8 mouse cellular contexts compared by ENCODE assay signal in the genomic region with DNA sequence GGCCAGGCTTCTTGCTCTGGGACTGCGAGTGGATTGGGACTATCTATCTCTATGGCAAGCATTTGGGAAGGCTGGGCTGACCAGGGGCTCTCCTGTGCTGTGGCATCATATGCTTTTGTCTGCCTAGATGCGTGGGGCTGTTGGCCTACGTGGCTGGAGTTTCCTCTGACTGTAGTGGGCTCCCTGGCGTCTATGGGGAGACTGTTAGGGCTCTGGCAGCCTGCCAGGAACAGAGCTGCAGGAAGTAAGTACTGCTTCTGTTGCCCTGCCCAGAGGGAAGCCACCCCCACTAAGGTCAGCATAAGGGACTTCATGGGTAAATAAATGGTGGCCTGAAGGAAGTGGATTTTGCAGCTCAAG. TPM values are rescaled to one million over a fixed set of nuclear protein-coding genes. Genes with fewer than 3 reads are reported as not detected.
DNase-seq lines count a peak whose midpoint lies in the region; ATAC-seq and TF ChIP-seq lines count a peak whose summit lies in the region.

No protein-coding gene starts in this region.

- H3K36me3 ChIP-seq in forebrain, embryonic 16.5 days (ENCODE audit: control insufficient read depth, insufficient read depth) = peaks cover 30% of the 10 kb centered on the region
- peaks cover 56% of the 10 kb centered on the region for H3K36me3 ChIP-seq in hindbrain, embryonic 13.5 days
- H3K36me3 ChIP-seq in limb, embryonic 15.5 days = peaks cover 58% of the 10 kb centered on the region
- peaks cover 35% of the 10 kb centered on the region for H3K36me3 ChIP-seq in midbrain, postnatal 0 days (ENCODE audit: insufficient read depth, low read length)

- no peak for ATAC-seq in forebrain, embryonic 16.5 days
- ATAC-seq in hindbrain, embryonic 13.5 days (ENCODE audit: low FRiP score) = no peak
- ATAC-seq in limb, embryonic 15.5 days (ENCODE audit: insufficient number of reproducible peaks, low FRiP score, low TSS enrichment, low read depth) = no peak
- ATAC-seq in midbrain, postnatal 0 days (ENCODE audit: low FRiP score) = no peak

- DNase-seq in right cerebral cortex, postnatal 10 days (ENCODE audit: low spot score in 2 of 2) = peak; percentile 81 to 85
- no peak for DNase-seq in right cerebral cortex, adult 18-20 months
- peak; percentile 80 for DNase-seq in adrenal gland, postnatal 14 days
- peak; percentile 55 for DNase-seq in midbrain, postnatal 0 days (ENCODE audit: low spot score)
- no peak for DNase-seq in layer of hippocampus, adult 18-20 months (ENCODE audit: low spot score in 2 of 2)

- TF ChIP-seq CTCF in midbrain, postnatal 0 days (IDR thresholded peaks at IDR 0.05) = no peak

- peak overlapping the region; percentile 95 for H3K9ac ChIP-seq in forebrain, embryonic 16.5 days (replicated peaks; ENCODE audit: low read depth, low read length)
- H3K9ac ChIP-seq in hindbrain, embryonic 13.5 days = peak overlapping the region; percentile 99
- peak overlapping the region; percentile 95 for H3K9ac ChIP-seq in limb, embryonic 15.5 days
- H3K9ac ChIP-seq in midbrain, postnatal 0 days (replicated peaks; ENCODE audit: low read length, poor library complexity, severe bottlenecking) = no peak overlapping the region

- H3K4me2 ChIP-seq in forebrain, embryonic 16.5 days (ENCODE audit: low read length) = peak overlapping the region; percentile 96
- peak overlapping the region; percentile 95 for H3K4me2 ChIP-seq in hindbrain, embryonic 13.5 days
- H3K4me2 ChIP-seq in limb, embryonic 15.5 days = peak overlapping the region; percentile 82
- H3K4me2 ChIP-seq in midbrain, postnatal 0 days (ENCODE audit: low read depth, low read length, poor library complexity, severe bottlenecking) = peak overlapping the region; percentile 93

- H3K4me1 ChIP-seq in forebrain, embryonic 16.5 days (replicated peaks; ENCODE audit: control insufficient read depth, insufficient read depth, low read length) = peaks cover 49% of the 10 kb centered on the region
- peaks cover 74% of the 10 kb centered on the region for H3K4me1 ChIP-seq in hindbrain, embryonic 13.5 days (replicated peaks)
- peaks cover 60% of the 10 kb centered on the region for H3K4me1 ChIP-seq in limb, embryonic 15.5 days
- peaks cover 31% of the 10 kb centered on the region for H3K4me1 ChIP-seq in midbrain, postnatal 0 days (ENCODE audit: insufficient read depth, low read length)

- WGBS in forebrain, embryonic 16.5 days = 14% methylated on average over 4 of the region's 4 CpGs
- 38% methylated on average over 4 of the region's 4 CpGs for WGBS in hindbrain, embryonic 13.5 days
- WGBS in limb, embryonic 15.5 days = 13% methylated on average over 4 of the region's 4 CpGs
- WGBS in midbrain, postnatal 0 days = 24% methylated on average over 4 of the region's 4 CpGs

- H3K27me3 ChIP-seq in forebrain, embryonic 16.5 days (replicated peaks; ENCODE audit: control insufficient read depth, insufficient read depth, low read length) = no peaks in the 10 kb centered on the region
- H3K27me3 ChIP-seq in hindbrain, embryonic 13.5 days = no peaks in the 10 kb centered on the region
- H3K27me3 ChIP-seq in limb, embryonic 15.5 days = no peaks in the 10 kb centered on the region
- no peaks in the 10 kb centered on the region for H3K27me3 ChIP-seq in midbrain, postnatal 0 days (ENCODE audit: insufficient read depth, low read length)

- H3K9me3 ChIP-seq in forebrain, embryonic 16.5 days (ENCODE audit: control insufficient read depth, low read length) = no peaks in the 10 kb centered on the region
- no peaks in the 10 kb centered on the region for H3K9me3 ChIP-seq in hindbrain, embryonic 13.5 days
- no peaks in the 10 kb centered on the region for H3K9me3 ChIP-seq in limb, embryonic 15.5 days
- no peaks in the 10 kb centered on the region for H3K9me3 ChIP-seq in midbrain, postnatal 0 days (ENCODE audit: low read length)

- peak overlapping the region; percentile 65 for H3K27ac ChIP-seq in forebrain, embryonic 16.5 days (ENCODE audit: low read length)
- peak overlapping the region; percentile 100 for H3K27ac ChIP-seq in hindbrain, embryonic 13.5 days
- H3K27ac ChIP-seq in limb, embryonic 15.5 days = peak overlapping the region; percentile 67
- no peak overlapping the region for H3K27ac ChIP-seq in midbrain, postnatal 0 days (ENCODE audit: low read depth, low read length)

- H3K4me3 ChIP-seq in forebrain, embryonic 16.5 days (replicated peaks; ENCODE audit: low read length) = peak overlapping the region; percentile 97
- H3K4me3 ChIP-seq in hindbrain, embryonic 13.5 days = peak overlapping the region; percentile 100
- peak overlapping the region; percentile 96 for H3K4me3 ChIP-seq in limb, embryonic 15.5 days
- H3K4me3 ChIP-seq in midbrain, postnatal 0 days (ENCODE audit: low read depth, low read length) = no peak overlapping the region; the same call in 1 of the 2 replicates

RNA-seq across cellular contexts. Expression of gene Ptbp1, which starts 3.2 kb away (rescaled TPM):
- 291 and 302 TPM in 2 replicates for total RNA-seq in adrenal gland, postnatal 14 days (2021)
- 98.3 and 107 TPM in 2 replicates for polyA plus RNA-seq in forebrain, embryonic 16.5 days (2015; fragmentation: Nextera tagmentation; extraction: Ambion mirVana)
- polyA plus RNA-seq in hindbrain, embryonic 13.5 days (2015; fragmentation: Nextera tagmentation; extraction: Ambion mirVana) = 84.7 and 86.0 TPM in 2 replicates
- 301 and 303 TPM in 2 replicates for polyA plus RNA-seq in limb, embryonic 15.5 days (2015; fragmentation: Nextera tagmentation; extraction: Ambion mirVana)
- total RNA-seq in midbrain, postnatal 0 days (2014; rRNA removed) = 114 and 119 TPM in 2 replicates
- 46.2 and 49.7 TPM in 2 replicates for polyA plus RNA-seq in midbrain, postnatal 0 days (2015; fragmentation: Nextera tagmentation; extraction: Ambion mirVana)
- total RNA-seq in layer of hippocampus, adult 18-20 months (2021) = 10 to 100 TPM; 48.8 to 58.4 TPM

RNA-seq across cellular contexts. Expression of gene Prtn3, which starts 16.8 kb away (rescaled TPM):
- 1.0 TPM in 1 of 2 replicates, not detected in the other for total RNA-seq in adrenal gland, postnatal 14 days (2021)
- 12.4 and 15.3 TPM in 2 replicates for polyA plus RNA-seq in forebrain, embryonic 16.5 days (2015; fragmentation: Nextera tagmentation; extraction: Ambion mirVana)
- polyA plus RNA-seq in hindbrain, embryonic 13.5 days (2015; fragmentation: Nextera tagmentation; extraction: Ambion mirVana) = 13.9 and 15.6 TPM in 2 replicates
- polyA plus RNA-seq in limb, embryonic 15.5 days (2015; fragmentation: Nextera tagmentation; extraction: Ambion mirVana) = 3.7 and 5.1 TPM in 2 replicates
- total RNA-seq in midbrain, postnatal 0 days (2014; rRNA removed) = 5.9 and 7.5 TPM in 2 replicates
- polyA plus RNA-seq in midbrain, postnatal 0 days (2015; fragmentation: Nextera tagmentation; extraction: Ambion mirVana) = 11.7 and 14.6 TPM in 2 replicates
- total RNA-seq in layer of hippocampus, adult 18-20 months (2021) = 1 to 10 TPM in 1 of 2 experiments, under 1 TPM in 1; 0.94 to 2.0 TPM

RNA-seq across cellular contexts. Expression of gene Plppr3, which starts 17.0 kb away (rescaled TPM):
- total RNA-seq in adrenal gland, postnatal 14 days (2021) = 0.93 and 2.2 TPM in 2 replicates
- polyA plus RNA-seq in forebrain, embryonic 16.5 days (2015; fragmentation: Nextera tagmentation; extraction: Ambion mirVana) = 415 and 495 TPM in 2 replicates
- polyA plus RNA-seq in hindbrain, embryonic 13.5 days (2015; fragmentation: Nextera tagmentation; extraction: Ambion mirVana) = 396 and 407 TPM in 2 replicates
- 53.0 and 60.1 TPM in 2 replicates for polyA plus RNA-seq in limb, embryonic 15.5 days (2015; fragmentation: Nextera tagmentation; extraction: Ambion mirVana)
- total RNA-seq in midbrain, postnatal 0 days (2014; rRNA removed) = 494 and 539 TPM in 2 replicates
- 350 and 358 TPM in 2 replicates for polyA plus RNA-seq in midbrain, postnatal 0 days (2015; fragmentation: Nextera tagmentation; extraction: Ambion mirVana)
- total RNA-seq in layer of hippocampus, adult 18-20 months (2021) = 10 to 100 TPM; 30.6 to 34.4 TPM

RNA-seq across cellular contexts. Expression of gene Elane, which starts 28.6 kb away (rescaled TPM):
- total RNA-seq in adrenal gland, postnatal 14 days (2021) = 0.70 TPM in 1 of 2 replicates, not detected in the other
- polyA plus RNA-seq in forebrain, embryonic 16.5 days (2015; fragmentation: Nextera tagmentation; extraction: Ambion mirVana) = not detected in 2 replicates
- polyA plus RNA-seq in hindbrain, embryonic 13.5 days (2015; fragmentation: Nextera tagmentation; extraction: Ambion mirVana) = 0.34 TPM in 1 of 2 replicates, not detected in the other
- polyA plus RNA-seq in limb, embryonic 15.5 days (2015; fragmentation: Nextera tagmentation; extraction: Ambion mirVana) = 0.36 and 0.40 TPM in 2 replicates
- total RNA-seq in midbrain, postnatal 0 days (2014; rRNA removed) = not detected in 2 replicates
- not detected in 2 replicates for polyA plus RNA-seq in midbrain, postnatal 0 days (2015; fragmentation: Nextera tagmentation; extraction: Ambion mirVana)
- total RNA-seq in layer of hippocampus, adult 18-20 months (2021) = not detected

RNA-seq across cellular contexts. Expression of gene Cfd, which starts 33.2 kb away (rescaled TPM):
- total RNA-seq in adrenal gland, postnatal 14 days (2021) = 561 and 750 TPM in 2 replicates
- not detected in 2 replicates for polyA plus RNA-seq in forebrain, embryonic 16.5 days (2015; fragmentation: Nextera tagmentation; extraction: Ambion mirVana)
- polyA plus RNA-seq in hindbrain, embryonic 13.5 days (2015; fragmentation: Nextera tagmentation; extraction: Ambion mirVana) = not detected in 2 replicates
- polyA plus RNA-seq in limb, embryonic 15.5 days (2015; fragmentation: Nextera tagmentation; extraction: Ambion mirVana) = 0.27 TPM in 1 of 2 replicates, not detected in the other
- total RNA-seq in midbrain, postnatal 0 days (2014; rRNA removed) = not detected in 2 replicates
- not detected in 2 replicates for polyA plus RNA-seq in midbrain, postnatal 0 days (2015; fragmentation: Nextera tagmentation; extraction: Ambion mirVana)
- total RNA-seq in layer of hippocampus, adult 18-20 months (2021) = not detected

Comparison
In these comparisons a context has a peak if more than half of its experiments do, and no peak if none do; other contexts are left out.
1. DNase-seq: peak in right cerebral cortex, postnatal 10 days (2 of 2), adrenal gland, postnatal 14 days (single experiment) and midbrain, postnatal 0 days (single experiment); none in right cerebral cortex, adult 18-20 months (single experiment) and layer of hippocampus, adult 18-20 months (0 of 2).
2. Peak in every context shown above with its lines, with median percentiles within 50 percentile points of each other: H3K4me2 ChIP-seq.